Mouse (Mus musculus): ENCODE results near the gene Prr5. TPM values are rescaled to one million over a fixed set of nuclear protein-coding genes. Genes with fewer than 3 reads are reported as not detected.

Prr5 gene
- polyA plus RNA-seq, 1 experiment from 2014 or later = 65.4 TPM

DNA sequence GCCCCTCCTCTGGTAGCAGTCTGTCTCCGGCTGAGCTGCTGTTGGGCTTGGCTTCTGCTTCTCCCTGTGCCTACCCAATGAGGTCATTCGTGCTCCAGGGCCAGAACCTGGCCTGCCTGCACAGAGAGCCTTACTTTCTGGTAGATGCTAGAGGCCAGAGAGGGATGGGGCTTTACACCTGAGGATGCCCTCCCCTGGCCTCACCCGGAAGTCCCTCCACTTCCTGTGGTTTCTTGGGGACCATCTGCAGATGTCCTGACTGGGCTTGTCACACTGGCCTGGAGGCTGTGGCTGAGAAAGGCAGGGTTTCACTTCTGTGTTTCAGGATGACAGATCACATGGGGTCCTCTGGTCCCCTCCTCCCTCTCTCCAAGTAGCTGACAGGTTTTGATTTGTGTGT lies 16.0 kb downstream of the Prr5 start:
- no peaks in the 10 kb centered on the region for H3K9me3 ChIP-seq
- no peak overlapping the region for H3K9ac ChIP-seq
- WGBS = 61% methylated on average over 3 of the region's 3 CpGs
- no peak for ATAC-seq
- H3K27ac ChIP-seq = no peak overlapping the region
- peaks cover 17% of the 10 kb centered on the region for H3K36me3 ChIP-seq
- H3K4me1 ChIP-seq (replicated peaks) = peaks cover 39% of the 10 kb centered on the region
- H3K4me2 ChIP-seq (replicated peaks) = no peak overlapping the region
- H3K27me3 ChIP-seq (replicated peaks) = no peaks in the 10 kb centered on the region
- H3K4me3 ChIP-seq (replicated peaks) = no peak overlapping the region

DNA sequence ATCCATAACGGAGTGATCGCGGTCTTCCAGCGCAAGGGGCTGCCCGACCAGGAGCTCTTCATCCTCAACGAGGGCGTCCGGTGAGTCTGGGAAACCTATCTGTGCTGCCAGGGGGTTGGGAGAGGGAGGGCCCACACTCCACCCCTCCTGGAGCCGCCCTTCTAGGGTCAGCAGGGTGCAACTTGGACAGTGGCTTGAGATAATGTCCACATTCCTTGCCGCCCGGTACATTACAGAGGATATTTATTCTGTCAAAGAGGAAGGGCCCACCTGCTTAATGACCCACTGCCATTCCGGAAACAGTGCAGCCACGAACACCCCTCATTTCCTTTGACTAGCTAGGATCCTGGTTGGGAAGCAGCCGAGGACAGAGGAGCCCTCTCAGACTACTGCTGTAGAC lies 18.5 kb downstream of the Prr5 start:
- H3K27ac ChIP-seq = 0 out of 2 replicates have a peak overlapping the region, but pooled peaks have one; percentile 34
- H3K27me3 ChIP-seq (replicated peaks) = no peaks in the 10 kb centered on the region
- no peak overlapping the region for H3K4me2 ChIP-seq (replicated peaks)
- peaks cover 26% of the 10 kb centered on the region for H3K4me1 ChIP-seq (replicated peaks)
- peaks cover 40% of the 10 kb centered on the region for H3K36me3 ChIP-seq
- no peak overlapping the region for H3K9ac ChIP-seq
- 64% methylated on average over 14 of the region's 14 CpGs for WGBS
- ATAC-seq = no peak
- H3K9me3 ChIP-seq = no peaks in the 10 kb centered on the region
- no peak overlapping the region for H3K4me3 ChIP-seq (replicated peaks)

DNA sequence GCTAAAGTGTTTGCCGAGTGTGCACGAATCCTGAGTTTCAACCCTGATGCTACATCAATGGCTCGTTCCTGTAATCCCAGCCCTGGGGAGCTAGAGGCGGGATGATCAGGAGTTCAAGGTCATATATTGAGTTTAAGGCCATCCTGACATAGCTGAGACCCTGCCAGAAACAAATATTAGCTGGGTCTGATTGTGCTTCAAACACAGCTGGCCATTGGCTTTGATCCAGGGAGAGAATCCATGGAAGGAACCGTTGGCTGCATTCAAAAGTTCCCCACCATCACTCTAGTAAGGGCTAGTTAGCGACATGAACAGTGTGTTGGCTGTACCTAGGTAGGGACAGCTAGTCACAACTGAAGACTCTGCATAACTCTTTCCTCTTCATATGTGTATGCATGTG lies 19.9 kb downstream of the Prr5 start:
- peaks cover 53% of the 10 kb centered on the region for H3K36me3 ChIP-seq
- H3K27ac ChIP-seq = no peak overlapping the region
- no peak overlapping the region for H3K4me3 ChIP-seq (replicated peaks)
- peaks cover 14% of the 10 kb centered on the region; the same call in 1 of the 2 replicates for H3K4me1 ChIP-seq (replicated peaks)
- no peaks in the 10 kb centered on the region for H3K27me3 ChIP-seq (replicated peaks)
- no peak overlapping the region for H3K9ac ChIP-seq
- no peak overlapping the region for H3K4me2 ChIP-seq (replicated peaks)
- H3K9me3 ChIP-seq = no peaks in the 10 kb centered on the region
- WGBS = 76% methylated on average over 6 of the region's 6 CpGs
- no peak for ATAC-seq

DNA sequence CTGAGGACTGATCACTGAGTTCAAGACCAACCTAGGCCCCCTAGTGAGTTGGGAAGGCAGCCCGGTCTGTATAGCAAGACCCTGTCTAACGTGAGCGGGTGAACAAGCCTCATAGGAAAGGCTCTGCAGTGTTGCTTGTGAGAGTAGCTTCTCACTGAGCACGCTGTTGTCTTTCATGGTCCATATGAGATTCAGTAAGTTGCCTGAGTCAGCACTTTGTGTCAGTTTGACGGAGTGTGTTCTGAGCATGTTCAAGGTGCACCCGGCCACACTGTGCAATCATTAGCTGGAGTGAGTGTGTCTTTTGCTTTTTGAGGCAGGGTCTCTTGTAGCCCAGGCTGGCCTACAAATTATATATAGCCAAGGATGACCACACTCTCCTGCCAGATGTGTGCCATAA lies 22.1 kb downstream of the Prr5 start:
- peaks cover 56% of the 10 kb centered on the region for H3K36me3 ChIP-seq

DNA sequence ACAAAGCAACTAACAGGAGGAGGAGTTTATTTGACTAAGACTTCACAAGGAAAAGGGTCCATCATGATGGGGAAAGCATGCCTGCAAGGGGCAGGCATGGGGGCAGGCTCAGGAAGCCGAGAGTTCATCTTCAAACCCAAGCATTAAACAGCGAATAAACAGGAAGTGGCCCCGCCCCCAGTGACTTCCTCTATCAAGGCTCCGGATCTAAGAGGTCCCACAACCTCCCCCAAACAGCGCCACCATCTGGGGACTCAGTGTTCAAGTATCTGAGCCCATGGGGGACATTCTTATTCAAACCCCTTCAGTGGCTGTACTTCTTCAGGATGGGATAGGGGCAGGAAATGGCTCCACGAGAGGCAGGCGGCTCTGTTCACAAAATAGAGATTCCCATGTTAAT lies 23.2 kb downstream of the Prr5 start:
- ATAC-seq = no peak
- Histone ChIP-seq H3K9ac (no peak overlapping the region), H3K27me3 (replicated peaks) (no peaks in the 10 kb centered on the region), H3K4me3 (replicated peaks) (no peak overlapping the region), H3K27ac (no peak overlapping the region), H3K4me1 (replicated peaks) (peaks cover 7% of the 10 kb centered on the region; the same call in 1 of the 2 replicates), H3K4me2 (replicated peaks) (no peak overlapping the region), H3K9me3 (no peaks in the 10 kb centered on the region), H3K36me3 (peaks cover 56% of the 10 kb centered on the region)
- 93% methylated on average over 7 of the region's 7 CpGs for WGBS

More for the DNA sequence above, 22.1 kb downstream of the Prr5 start:
- peaks cover 11% of the 10 kb centered on the region; the same call in 1 of the 2 replicates for H3K4me1 ChIP-seq (replicated peaks)
- no peak overlapping the region for H3K27ac ChIP-seq
- H3K9me3 ChIP-seq = no peaks in the 10 kb centered on the region
- H3K4me3 ChIP-seq (replicated peaks) = no peak overlapping the region
- no peak overlapping the region for H3K9ac ChIP-seq
- H3K27me3 ChIP-seq (replicated peaks) = no peaks in the 10 kb centered on the region
- ATAC-seq = no peak
- 87% methylated on average over 6 of the region's 6 CpGs for WGBS
- H3K4me2 ChIP-seq (replicated peaks) = no peak overlapping the region

DNA sequence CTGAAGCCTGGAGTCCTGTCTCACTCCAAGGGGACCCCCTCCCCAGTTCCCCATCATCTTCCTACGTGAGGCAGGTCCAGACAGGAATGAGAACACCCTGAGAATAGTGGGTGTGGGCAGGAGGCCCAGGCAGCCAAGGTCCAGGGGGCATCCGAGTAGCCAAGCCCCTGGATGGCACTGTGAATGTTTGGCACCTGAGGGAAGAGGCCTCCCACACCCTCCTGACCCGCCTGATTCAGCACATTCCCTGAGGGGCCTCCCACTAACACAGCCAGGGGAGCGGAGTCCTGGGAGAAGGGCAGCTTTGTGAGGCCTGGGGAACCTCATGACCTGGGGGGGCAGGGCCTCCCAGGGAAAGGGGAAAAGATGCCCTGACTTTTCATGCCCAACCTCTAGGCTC lies 26.6 kb downstream of the Prr5 start:
- H3K36me3 ChIP-seq = peaks cover 41% of the 10 kb centered on the region
- no peak overlapping the region for H3K4me3 ChIP-seq (replicated peaks)
- H3K27me3 ChIP-seq (replicated peaks) = no peaks in the 10 kb centered on the region
- 58% methylated on average over 4 of the region's 4 CpGs for whole genome bisulfite sequencing
- no peak overlapping the region for H3K9ac ChIP-seq
- ATAC-seq = peak; percentile 65
- H3K27ac ChIP-seq = peak overlapping the region; percentile 56; the same call in 1 of the 2 replicates
- H3K4me2 ChIP-seq (replicated peaks) = no peak overlapping the region
- no peaks in the 10 kb centered on the region for H3K9me3 ChIP-seq
- H3K4me1 ChIP-seq (replicated peaks) = peaks cover 7% of the 10 kb centered on the region; the same call in 1 of the 2 replicates

DNA sequence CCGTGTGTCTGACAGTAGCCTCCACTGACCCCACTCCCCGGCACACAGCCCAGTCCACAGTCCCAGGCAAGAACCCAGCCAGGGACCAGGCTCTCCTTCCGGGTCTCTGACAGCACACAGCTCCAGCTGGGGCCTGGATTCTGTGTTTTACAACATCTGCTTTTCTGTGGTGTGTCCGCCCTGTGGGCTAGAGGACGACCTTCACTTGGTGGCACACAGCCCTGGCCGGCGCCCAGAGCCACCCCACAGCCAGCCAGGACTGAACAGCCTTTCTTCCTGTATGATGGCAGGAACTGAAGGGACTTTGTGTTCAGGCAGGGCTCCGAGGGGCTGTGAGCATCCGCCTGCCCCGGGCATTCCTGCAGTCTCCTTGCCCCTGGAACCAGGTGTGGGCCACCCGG lies 28.2 kb downstream of the Prr5 start:
- no peaks in the 10 kb centered on the region for H3K9me3 ChIP-seq
- H3K36me3 ChIP-seq = peaks cover 40% of the 10 kb centered on the region
- WGBS = 61% methylated on average over 11 of the region's 11 CpGs
- H3K4me2 ChIP-seq (replicated peaks) = no peak overlapping the region
- 0 out of 2 replicates have a peak overlapping the region, but pooled peaks have one; percentile 11 for H3K27ac ChIP-seq
- no peak overlapping the region for H3K9ac ChIP-seq
- no peak overlapping the region for H3K4me3 ChIP-seq (replicated peaks)
- H3K27me3 ChIP-seq (replicated peaks) = no peaks in the 10 kb centered on the region
- no peak for ATAC-seq
- peaks cover 7% of the 10 kb centered on the region; the same call in 1 of the 2 replicates for H3K4me1 ChIP-seq (replicated peaks)

DNA sequence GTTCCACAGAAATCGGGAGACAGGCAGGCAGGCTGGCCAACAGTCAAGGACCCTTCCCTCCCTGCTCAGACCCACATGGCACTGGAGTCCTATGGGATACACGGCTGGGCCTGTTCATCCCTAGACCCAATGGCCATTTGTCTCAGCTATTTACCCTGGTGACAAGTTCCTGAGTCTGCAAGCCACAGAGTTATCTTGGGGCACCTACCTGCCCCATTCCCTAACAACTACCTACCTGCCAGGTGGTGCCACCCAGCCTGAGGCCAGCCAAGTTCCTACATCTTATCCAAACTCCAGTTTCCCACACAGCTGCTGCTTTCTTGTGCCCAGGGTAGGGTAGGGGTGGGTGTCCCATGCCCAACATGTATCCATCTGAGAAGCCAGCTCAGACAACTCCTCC lies 28.8 kb downstream of the Prr5 start:
- H3K4me2 ChIP-seq (replicated peaks) = no peak overlapping the region
- H3K27me3 ChIP-seq (replicated peaks) = no peaks in the 10 kb centered on the region
- H3K9me3 ChIP-seq = no peaks in the 10 kb centered on the region
- no peak overlapping the region for H3K9ac ChIP-seq
- H3K36me3 ChIP-seq = peaks cover 38% of the 10 kb centered on the region
- no peak overlapping the region for H3K27ac ChIP-seq
- no peak overlapping the region for H3K4me3 ChIP-seq (replicated peaks)
- 71% methylated on average over 2 of the region's 2 CpGs for WGBS
- H3K4me1 ChIP-seq (replicated peaks) = peaks cover 7% of the 10 kb centered on the region; the same call in 1 of the 2 replicates
- no peak for ATAC-seq

DNA sequence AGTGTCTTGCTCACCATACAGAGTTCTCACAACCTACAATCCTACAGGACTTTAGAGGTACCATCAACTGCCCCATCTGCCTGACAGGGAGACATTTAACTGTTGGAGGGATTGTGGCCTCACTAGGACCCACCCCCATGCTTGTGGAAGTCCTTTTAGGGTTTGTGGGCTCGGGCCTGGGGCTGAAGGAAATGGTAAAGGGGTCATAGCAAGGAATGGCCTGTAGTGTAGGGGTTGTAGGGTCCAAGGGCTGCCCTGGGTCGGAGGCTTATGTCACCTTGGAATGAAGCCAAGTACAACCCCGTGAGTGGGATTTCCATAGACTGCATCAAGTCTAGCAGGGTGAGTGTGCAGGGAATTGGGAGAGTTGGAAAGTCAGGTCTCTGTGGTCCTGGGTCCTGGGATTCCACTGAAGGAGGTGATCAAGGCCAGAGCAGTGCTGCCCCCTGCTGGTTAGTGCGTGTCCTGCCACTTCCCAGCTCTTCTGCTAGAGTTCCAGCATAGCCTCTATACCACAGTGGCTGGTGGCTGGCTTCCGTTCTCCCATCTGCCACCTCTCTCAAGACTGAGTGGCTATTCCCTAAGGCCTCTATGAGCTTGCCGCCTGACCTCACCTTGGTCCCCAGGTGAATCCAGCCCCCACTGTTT lies 30.9 kb downstream of the Prr5 start:
- H3K4me1 ChIP-seq (replicated peaks) = peaks cover 7% of the 10 kb centered on the region; the same call in 1 of the 2 replicates
- no peak overlapping the region for H3K4me2 ChIP-seq (replicated peaks)
- 56% methylated on average over 6 of the region's 6 CpGs for WGBS
- ATAC-seq = peak; percentile 9; the same call in 1 of the 2 replicates
- H3K27ac ChIP-seq = no peak overlapping the region
- H3K9ac ChIP-seq = no peak overlapping the region
- no peaks in the 10 kb centered on the region for H3K9me3 ChIP-seq
- H3K4me3 ChIP-seq (replicated peaks) = no peak overlapping the region
- no peaks in the 10 kb centered on the region for H3K27me3 ChIP-seq (replicated peaks)
- peaks cover 34% of the 10 kb centered on the region for H3K36me3 ChIP-seq

DNA sequence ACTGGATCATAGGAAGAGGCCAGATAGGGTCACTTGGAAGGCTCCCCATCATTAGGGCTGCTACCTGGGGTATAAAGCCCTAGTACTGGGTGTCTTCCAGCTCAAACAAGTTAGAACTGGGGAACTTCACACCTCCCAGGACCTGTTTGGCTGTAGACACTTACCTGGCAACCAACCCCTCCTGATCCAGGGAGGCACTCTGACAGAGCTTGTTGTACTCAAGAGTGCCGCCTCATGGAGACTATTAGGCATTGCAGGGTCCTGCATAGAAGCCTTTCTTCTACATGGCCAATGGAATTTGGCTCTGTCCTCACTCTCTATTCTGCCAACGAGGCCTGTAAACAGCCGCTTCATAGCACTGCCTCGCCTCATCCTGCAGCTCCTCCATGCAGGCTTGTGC lies 32.5 kb downstream of the Prr5 start:
- H3K27ac ChIP-seq = no peak overlapping the region
- no peaks in the 10 kb centered on the region for H3K9me3 ChIP-seq
- ATAC-seq = no peak
- H3K4me3 ChIP-seq (replicated peaks) = no peak overlapping the region
- 29% methylated on average over 4 of the region's 4 CpGs for WGBS
- no peak overlapping the region for H3K9ac ChIP-seq
- H3K4me2 ChIP-seq (replicated peaks) = no peak overlapping the region
- H3K4me1 ChIP-seq (replicated peaks) = peaks cover 5% of the 10 kb centered on the region
- peaks cover 31% of the 10 kb centered on the region for H3K36me3 ChIP-seq
- no peaks in the 10 kb centered on the region for H3K27me3 ChIP-seq (replicated peaks)

DNA sequence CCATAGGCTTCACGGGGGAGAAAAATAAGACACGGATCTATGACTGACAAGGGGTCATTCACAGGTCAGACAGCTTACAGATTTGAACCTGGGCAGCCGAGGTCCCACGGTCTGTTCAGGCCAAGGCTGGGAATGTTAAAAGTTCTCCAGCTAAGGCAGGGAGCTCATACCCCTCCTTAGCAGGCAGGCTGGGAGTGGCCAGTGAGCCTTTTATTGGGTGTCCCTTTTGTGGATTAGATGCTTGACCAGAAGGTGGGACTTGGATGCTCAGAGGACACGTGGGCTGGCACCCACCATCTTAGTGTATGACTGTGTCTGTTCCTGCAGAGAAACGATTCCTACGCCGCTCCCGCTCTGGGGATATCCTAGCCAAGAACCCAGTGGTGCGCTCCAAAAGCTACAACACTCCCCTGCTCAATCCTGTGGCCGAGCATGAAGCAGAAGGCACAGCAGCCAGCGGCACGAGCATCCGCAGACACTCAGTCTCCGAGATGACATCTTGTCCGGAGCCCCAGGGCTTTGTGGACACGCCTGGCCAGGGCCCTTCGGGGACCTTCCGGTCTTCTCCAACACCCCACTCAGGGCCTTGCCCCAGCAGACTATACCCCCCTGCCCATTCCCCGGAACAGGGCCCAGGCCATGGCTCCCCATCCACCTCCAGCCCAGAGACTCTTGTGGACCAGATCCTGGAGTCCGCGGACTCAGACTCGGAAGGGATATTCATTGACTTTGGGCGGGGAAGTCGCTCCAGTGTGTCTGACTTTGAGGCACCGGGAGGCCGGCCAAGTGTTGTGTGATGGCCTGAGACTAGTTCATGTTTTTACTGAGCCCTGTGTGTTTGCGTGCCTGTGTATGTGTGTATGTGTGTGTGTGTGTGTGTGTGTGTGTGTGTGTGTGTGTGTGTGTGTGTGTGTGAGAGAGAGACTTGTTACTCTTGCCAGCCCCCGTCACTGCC lies 33.2 kb downstream of the Prr5 start:
- 88% methylated on average over 29 of the region's 29 CpGs for WGBS
- Histone ChIP-seq H3K36me3 (peaks cover 31% of the 10 kb centered on the region), H3K4me2 (replicated peaks) (no peak overlapping the region), H3K27ac (no peak overlapping the region), H3K9ac (no peak overlapping the region), H3K27me3 (replicated peaks) (no peaks in the 10 kb centered on the region), H3K4me3 (replicated peaks) (no peak overlapping the region), H3K9me3 (no peaks in the 10 kb centered on the region), H3K4me1 (replicated peaks) (peaks cover 11% of the 10 kb centered on the region)
- no peak for ATAC-seq

DNA sequence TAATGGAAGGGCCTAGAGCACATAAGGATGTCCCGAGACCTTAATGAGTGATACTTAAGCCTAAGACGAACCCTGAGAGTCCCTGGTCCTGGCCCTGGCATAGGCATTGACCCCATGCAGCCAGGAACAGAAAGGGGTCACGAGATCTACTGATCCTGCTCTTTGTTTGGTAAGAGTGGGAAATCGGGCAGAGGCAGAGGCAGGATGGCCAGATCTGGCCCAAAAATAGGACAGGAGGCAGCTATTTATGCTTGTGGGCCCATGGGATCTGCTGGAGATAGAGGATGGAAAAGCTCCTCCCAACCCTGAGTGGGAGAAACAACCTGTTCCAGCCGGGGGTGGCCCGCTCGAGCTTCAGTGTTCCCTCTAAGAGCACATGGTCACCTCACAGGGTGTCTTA lies 34.6 kb downstream of the Prr5 start:
- Histone ChIP-seq H3K36me3 (peaks cover 30% of the 10 kb centered on the region), H3K4me1 (replicated peaks) (peaks cover 11% of the 10 kb centered on the region), H3K9me3 (no peaks in the 10 kb centered on the region), H3K4me2 (replicated peaks) (no peak overlapping the region), H3K27me3 (replicated peaks) (no peaks in the 10 kb centered on the region), H3K9ac (no peak overlapping the region), H3K27ac (no peak overlapping the region), H3K4me3 (replicated peaks) (no peak overlapping the region)
- no peak for ATAC-seq
- 86% methylated on average over 7 of the region's 7 CpGs for WGBS

All from intestine, embryonic 15.5 days (tissue).